In genomic region chrX:134058987-134059712, GRCm38 (mm10) we compare ENCODE assay signal across 8 mouse cellular contexts. TPM values are rescaled to one million over a fixed set of nuclear protein-coding genes. Genes with fewer than 3 reads are reported as not detected.
DNase-seq lines count a peak whose midpoint lies in the region; ATAC-seq and TF ChIP-seq lines count a peak whose summit lies in the region.

Gene Cstf2, plus strand, starts transcription at chrX:134059187.

- TF ChIP-seq CTCF in cortical plate, adult 2 months (IDR thresholded peaks at IDR 0.05; ENCODE audit: extremely low read depth, insufficient read depth, low read length): no peak

- DNase-seq in gastrocnemius, postnatal 10 days: peak; percentile 91
- DNase-seq in induced T-regulatory cell, adult 2 months (ENCODE audit: low read depth): peak; percentile 91
- DNase-seq in left cerebral cortex, adult 9 months (ENCODE audit: low spot score in 2 of 2): peak; percentile 91 to 94
- DNase-seq in right cerebral cortex, postnatal 14 days: peak; percentile 88
- DNase-seq in urinary bladder, postnatal 36 days (ENCODE audit: low spot score in 2 of 2): peak; percentile 89 to 94

- H3K4me3 ChIP-seq in cortical plate, adult 2 months (ENCODE audit: insufficient read depth, low read length): peak within 1 kb of the TSS; percentile 85

- peak within 1 kb of the TSS; percentile 85 for H3K27ac ChIP-seq in cortical plate, adult 2 months (ENCODE audit: insufficient read depth, low read length)

- peak; percentile 94 for ATAC-seq in activated CD4-positive, CD25-positive, alpha-beta regulatory T cell, adult 4 months
- ATAC-seq in megakaryocyte progenitor cell, adult 5-6 weeks (replicated peaks; ENCODE audit: poor library complexity): peak; percentile 96

- TF ChIP-seq POLR2A in cortical plate, adult 2 months (IDR thresholded peaks at IDR 0.05; ENCODE audit: extremely low read depth, insufficient read depth, low read length): peak; percentile 54; the same call in 1 of the 2 replicates

- H3K4me1 ChIP-seq in cortical plate, adult 2 months (ENCODE audit: control insufficient read depth, insufficient read depth, low read length): peaks cover 4% of the 10 kb centered on the region; the same call in 1 of the 2 replicates

RNA-seq across cellular contexts. Expression of gene Cstf2, which starts in this region (rescaled TPM):
- polyA plus RNA-seq in activated CD4-positive, CD25-positive, alpha-beta regulatory T cell, adult 4 months (2017; shearing (Covaris generic)): 10 to 100 TPM; 34.3 to 38.4 TPM
- 107 and 122 TPM in 2 replicates for polyA plus RNA-seq in cortical plate, adult 2 months (2012; rRNA removed)
- total RNA-seq in gastrocnemius, postnatal 10 days (2021): 10 to 100 TPM; 21.0 to 22.4 TPM
- 65.6 and 75.7 TPM in 2 replicates for total RNA-seq in megakaryocyte progenitor cell, adult 5-6 weeks (2015)
- total RNA-seq in megakaryocyte progenitor cell, adult 5-6 weeks (2017): 83.0 and 93.4 TPM in 2 replicates

Comparison
In these comparisons a context has a peak if more than half of its experiments do, and no peak if none do; other contexts are left out.
1. Peak in every context shown above with its lines: DNase-seq, ATAC-seq, H3K4me3 ChIP-seq and H3K27ac ChIP-seq.